Mouse (Mus musculus): ENCODE measurements around the gene Ldlrad3. TPM values are rescaled to one million over a fixed set of nuclear protein-coding genes. Genes with fewer than 3 reads are reported as not detected.

Ldlrad3 gene
- polyA plus RNA-seq, 1 experiment = 1.3 TPM

- 0 out of 2 replicates have a peak overlapping the region, but pooled peaks have one; percentile 35 for H3K27ac ChIP-seq (ENCODE audit: insufficient read depth, low read depth, low read length)
- H3K4me3 ChIP-seq (ENCODE audit: low read depth, low read length) = peak overlapping the region; percentile 28
- H3K4me1 ChIP-seq (ENCODE audit: control insufficient read depth, insufficient read depth, insufficient read length, low read length) = no peaks in the 10 kb centered on the region
- 57% methylated on average over 18 of the region's 18 CpGs for WGBS
- H3K27me3 ChIP-seq (ENCODE audit: control insufficient read depth, insufficient read depth, low read length) = no peaks in the 10 kb centered on the region
- TF ChIP-seq CTCF (IDR thresholded peaks at IDR 0.05; ENCODE audit: extremely low read depth, insufficient read length, insufficient replicate concordance, low read depth, low read length) = no peak
- no peak for TF ChIP-seq POLR2A (IDR thresholded peaks at IDR 0.05; ENCODE audit: low read depth, low read length)
- no peaks in the 10 kb centered on the region for H3K36me3 ChIP-seq (ENCODE audit: control insufficient read depth, insufficient read depth, low read length)
Measured at GRCm38 (mm10) chr2:102036665-102037511, 149.3 kb downstream of the Ldlrad3 start.

GRCm38 (mm10) chr2:102034513-102034879 is 151.7 kb downstream of the Ldlrad3 start:
- TF ChIP-seq POLR2A (IDR thresholded peaks at IDR 0.05; ENCODE audit: low read depth, low read length) = no peak
- no peak for TF ChIP-seq CTCF (IDR thresholded peaks at IDR 0.05; ENCODE audit: extremely low read depth, insufficient read length, insufficient replicate concordance, low read depth, low read length)
- H3K4me3 ChIP-seq (ENCODE audit: low read depth, low read length) = no peak overlapping the region
- 42% methylated on average over 11 of the region's 11 CpGs for WGBS
- H3K27me3 ChIP-seq (ENCODE audit: control insufficient read depth, insufficient read depth, low read length) = no peaks in the 10 kb centered on the region
- H3K27ac ChIP-seq (ENCODE audit: insufficient read depth, low read depth, low read length) = no peak overlapping the region
- no peaks in the 10 kb centered on the region for H3K36me3 ChIP-seq (ENCODE audit: control insufficient read depth, insufficient read depth, low read length)
- H3K4me1 ChIP-seq (ENCODE audit: control insufficient read depth, insufficient read depth, insufficient read length, low read length) = no peaks in the 10 kb centered on the region

GRCm38 (mm10) chr2:102033818-102034512 is 152.2 kb downstream of the Ldlrad3 start:
- no peak for TF ChIP-seq POLR2A (IDR thresholded peaks at IDR 0.05; ENCODE audit: low read depth, low read length)
- no peak for TF ChIP-seq CTCF (IDR thresholded peaks at IDR 0.05; ENCODE audit: extremely low read depth, insufficient read length, insufficient replicate concordance, low read depth, low read length)
- Histone ChIP-seq H3K27ac (ENCODE audit: insufficient read depth, low read depth, low read length) (no peak overlapping the region), H3K36me3 (ENCODE audit: control insufficient read depth, insufficient read depth, low read length) (no peaks in the 10 kb centered on the region), H3K4me1 (ENCODE audit: control insufficient read depth, insufficient read depth, insufficient read length, low read length) (no peaks in the 10 kb centered on the region), H3K4me3 (ENCODE audit: low read depth, low read length) (no peak overlapping the region), H3K27me3 (ENCODE audit: control insufficient read depth, insufficient read depth, low read length) (no peaks in the 10 kb centered on the region)
- WGBS = 56% methylated on average over 9 of the region's 9 CpGs

GRCm38 (mm10) chr2:102032713-102033343 is 153.4 kb downstream of the Ldlrad3 start:
- no peak overlapping the region for H3K4me3 ChIP-seq (ENCODE audit: low read depth, low read length)
- H3K4me1 ChIP-seq (ENCODE audit: control insufficient read depth, insufficient read depth, insufficient read length, low read length) = no peaks in the 10 kb centered on the region
- TF ChIP-seq CTCF (IDR thresholded peaks at IDR 0.05; ENCODE audit: extremely low read depth, insufficient read length, insufficient replicate concordance, low read depth, low read length) (no peak), POLR2A (IDR thresholded peaks at IDR 0.05; ENCODE audit: low read depth, low read length) (no peak)
- no peaks in the 10 kb centered on the region for H3K27me3 ChIP-seq (ENCODE audit: control insufficient read depth, insufficient read depth, low read length)
- H3K36me3 ChIP-seq (ENCODE audit: control insufficient read depth, insufficient read depth, low read length) = no peaks in the 10 kb centered on the region
- H3K27ac ChIP-seq (ENCODE audit: insufficient read depth, low read depth, low read length) = no peak overlapping the region
- WGBS = 82% methylated on average over 9 of the region's 9 CpGs

- WGBS = 26% methylated on average over 5 of the region's 5 CpGs
- no peak for TF ChIP-seq POLR2A (IDR thresholded peaks at IDR 0.05; ENCODE audit: low read depth, low read length)
- peak; percentile 60; the same call in 1 of the 2 replicates for TF ChIP-seq CTCF (IDR thresholded peaks at IDR 0.05; ENCODE audit: extremely low read depth, insufficient read length, insufficient replicate concordance, low read depth, low read length)
- no peaks in the 10 kb centered on the region for H3K4me1 ChIP-seq (ENCODE audit: control insufficient read depth, insufficient read depth, insufficient read length, low read length)
- no peak overlapping the region for H3K4me3 ChIP-seq (ENCODE audit: low read depth, low read length)
- H3K27me3 ChIP-seq (ENCODE audit: control insufficient read depth, insufficient read depth, low read length) = no peaks in the 10 kb centered on the region
- H3K27ac ChIP-seq (ENCODE audit: insufficient read depth, low read depth, low read length) = no peak overlapping the region
- H3K36me3 ChIP-seq (ENCODE audit: control insufficient read depth, insufficient read depth, low read length) = no peaks in the 10 kb centered on the region
Measured at GRCm38 (mm10) chr2:102030652-102031051, 155.5 kb downstream of the Ldlrad3 start.

GRCm38 (mm10) chr2:102030152-102030551 is 156.0 kb downstream of the Ldlrad3 start:
- Histone ChIP-seq H3K4me1 (ENCODE audit: control insufficient read depth, insufficient read depth, insufficient read length, low read length) (no peaks in the 10 kb centered on the region), H3K27ac (ENCODE audit: insufficient read depth, low read depth, low read length) (no peak overlapping the region), H3K27me3 (ENCODE audit: control insufficient read depth, insufficient read depth, low read length) (no peaks in the 10 kb centered on the region), H3K4me3 (ENCODE audit: low read depth, low read length) (no peak overlapping the region), H3K36me3 (ENCODE audit: control insufficient read depth, insufficient read depth, low read length) (no peaks in the 10 kb centered on the region)
- TF ChIP-seq POLR2A (IDR thresholded peaks at IDR 0.05; ENCODE audit: low read depth, low read length) = no peak
- TF ChIP-seq CTCF (IDR thresholded peaks at IDR 0.05; ENCODE audit: extremely low read depth, insufficient read length, insufficient replicate concordance, low read depth, low read length) = no peak
- WGBS = 86% methylated on average over 6 of the region's 6 CpGs

GRCm38 (mm10) chr2:102029682-102030081 is 156.5 kb downstream of the Ldlrad3 start:
- 60% methylated on average over 5 of the region's 5 CpGs for WGBS

More at GRCm38 (mm10) chr2:102029682-102030081, 156.5 kb downstream of the Ldlrad3 start:
- Histone ChIP-seq H3K27ac (ENCODE audit: insufficient read depth, low read depth, low read length) (no peak overlapping the region), H3K4me1 (ENCODE audit: control insufficient read depth, insufficient read depth, insufficient read length, low read length) (no peaks in the 10 kb centered on the region), H3K36me3 (ENCODE audit: control insufficient read depth, insufficient read depth, low read length) (no peaks in the 10 kb centered on the region), H3K4me3 (ENCODE audit: low read depth, low read length) (no peak overlapping the region), H3K27me3 (ENCODE audit: control insufficient read depth, insufficient read depth, low read length) (no peaks in the 10 kb centered on the region)
- TF ChIP-seq CTCF (IDR thresholded peaks at IDR 0.05; ENCODE audit: extremely low read depth, insufficient read length, insufficient replicate concordance, low read depth, low read length) = no peak
- no peak for TF ChIP-seq POLR2A (IDR thresholded peaks at IDR 0.05; ENCODE audit: low read depth, low read length)
